Mouse (Mus musculus) heart, adult 2 months (tissue): ENCODE measurements around the gene Sp7.

Experiments
- CTCF ChIP-seq: fragments of 200-600 bp; IDR thresholded peaks from 2 replicates; pipeline ENCODE4 v1.8.1; 2022; ENCODE audit warnings: antibody characterized with exemption, mild to moderate bottlenecking, moderate library complexity
- POLR2A ChIP-seq: fragments of 200-500 bp; IDR thresholded peaks from 2 replicates; pipeline ENCODE4 v1.6.1; 2011; ENCODE audit warnings: mild to moderate bottlenecking, low read depth, low read length, control low read depth; ENCODE audit not compliant: insufficient read depth

DNA sequence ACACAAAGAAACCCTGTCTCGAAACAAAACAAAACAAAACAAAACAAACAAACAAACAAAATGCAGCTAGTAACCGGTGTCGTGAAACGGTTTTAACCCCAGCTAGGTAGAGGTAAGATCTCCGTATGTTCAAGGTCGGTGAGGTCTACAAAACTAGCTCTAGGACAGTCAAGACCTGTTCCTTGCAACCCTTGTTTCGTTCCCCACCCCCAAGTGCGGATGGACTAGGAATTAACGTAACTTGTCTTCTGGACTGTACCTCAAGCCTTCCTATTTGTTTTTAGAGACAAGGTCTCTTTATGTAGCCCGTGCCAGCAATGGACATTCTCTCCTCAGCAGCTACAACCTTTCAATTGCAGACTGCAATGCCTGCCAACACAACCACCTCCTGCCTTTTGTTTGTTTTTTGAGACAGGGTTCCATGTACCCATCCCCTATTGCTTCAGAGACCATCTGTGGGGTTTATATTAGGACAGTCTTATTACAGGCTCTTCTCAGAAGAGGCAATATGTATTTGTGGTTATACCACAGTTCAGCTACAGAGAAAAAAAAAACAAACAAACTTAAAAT, 33.6 kb upstream of the Sp7 start:
- no peak for TF ChIP-seq CTCF
- TF ChIP-seq POLR2A = no peak
